Mouse (Mus musculus): ENCODE data around the gene Mss51.

DNA sequence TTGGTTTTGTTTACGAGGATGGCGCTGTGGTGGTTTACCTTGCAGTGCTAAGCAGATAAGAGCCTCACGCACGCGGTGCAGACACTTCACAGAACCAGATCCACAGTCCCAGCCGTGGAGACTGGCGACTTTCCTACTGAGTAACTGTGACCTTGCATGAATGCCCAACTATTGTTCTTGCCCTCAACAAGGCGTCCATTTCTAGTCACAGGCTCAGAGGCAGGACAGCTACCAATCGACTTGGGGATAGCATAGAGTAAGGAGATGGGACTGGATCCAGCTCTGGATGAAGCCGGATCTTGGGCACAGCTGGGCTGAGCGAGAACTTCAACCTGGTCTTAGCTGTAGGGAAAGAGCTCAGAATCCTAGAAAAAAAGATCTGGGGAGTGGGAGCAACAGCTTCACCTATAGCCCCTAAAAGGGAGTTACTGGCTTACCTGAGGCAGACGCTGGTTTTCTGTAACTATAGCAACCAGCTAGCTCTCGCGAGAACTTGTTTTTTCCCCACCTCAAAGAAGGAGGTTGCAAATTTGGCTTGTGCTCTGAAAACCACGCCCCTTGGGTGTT lies 44.9 kb downstream of the Mss51 start, which contains the start of gene Cfap70:
- TF ChIP-seq POLR2A (IDR thresholded peaks at IDR 0.05; ENCODE audit: extremely low read depth, insufficient read depth, low read length) (no peak), CTCF (IDR thresholded peaks at IDR 0.05; ENCODE audit: low read depth, low read length) (no peak)
